Mouse (Mus musculus) layer of hippocampus, postnatal 36 days (tissue): Measurements from ENCODE around the gene Uxs1. TPM values are rescaled to one million over a fixed set of nuclear protein-coding genes. Genes with fewer than 3 reads are reported as not detected.

Source experiments
- DNase-seq, 2 experiments: peaks; one replicate each; pipeline ENCODE4 v3.0.0; 2022
- total RNA-seq, 2 experiments: library from RNA; stranded (reverse); gene quantifications; 2 replicates each; pipeline ENCODE4 v1.2.3; 2021

Uxs1 gene
- total RNA-seq: 10 to 100 TPM; 42.9 to 49.4 TPM

DNA sequence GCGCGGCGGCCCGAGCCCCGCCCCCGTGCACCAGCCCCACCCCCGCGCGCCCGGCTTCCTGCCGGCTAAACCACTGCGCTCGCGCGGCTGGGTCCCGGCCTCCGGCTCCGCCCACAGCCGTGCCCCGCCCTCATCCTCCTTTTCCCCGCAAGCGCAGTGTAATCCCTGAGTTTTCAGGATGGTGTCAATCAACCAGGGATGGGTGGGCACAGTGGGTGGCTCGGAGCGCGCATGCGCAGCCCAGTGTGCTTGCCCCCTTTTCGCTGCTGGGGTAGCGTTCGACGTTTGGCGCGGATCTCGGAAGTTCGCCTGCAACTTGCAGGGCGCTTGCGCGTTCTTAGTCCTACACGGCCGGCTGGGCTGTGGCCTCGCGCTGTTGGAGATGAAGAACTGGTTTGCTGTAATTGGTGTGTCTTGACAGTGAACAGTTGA is at the start of gene Uxs1:
Gene Uxs1 (minus strand): TSS at position 38 of the 432 bp plus-strand sequence.
- peak; percentile 99 for DNase-seq

DNA sequence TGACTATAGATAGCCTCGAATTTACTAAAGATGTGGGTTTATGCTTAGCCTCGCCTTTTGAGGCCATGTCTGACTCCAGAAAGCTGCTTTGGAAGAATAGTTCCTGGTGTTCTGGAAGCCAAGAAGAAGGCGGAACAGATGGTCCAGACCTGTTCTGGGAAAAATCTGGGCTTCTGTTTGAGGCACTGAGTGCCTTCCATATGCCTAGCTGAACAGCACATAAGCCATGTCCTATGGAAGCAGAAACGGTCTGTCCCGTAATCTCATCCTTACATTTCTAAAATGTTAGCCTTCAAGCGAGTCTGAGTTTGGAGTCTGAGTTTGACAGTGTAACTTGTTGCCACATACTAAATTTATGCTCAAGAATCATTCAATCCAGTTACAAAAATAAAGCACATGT is 49.6 kb upstream of the Uxs1 start:
- DNase-seq: peak; percentile 8 to 31

DNA sequence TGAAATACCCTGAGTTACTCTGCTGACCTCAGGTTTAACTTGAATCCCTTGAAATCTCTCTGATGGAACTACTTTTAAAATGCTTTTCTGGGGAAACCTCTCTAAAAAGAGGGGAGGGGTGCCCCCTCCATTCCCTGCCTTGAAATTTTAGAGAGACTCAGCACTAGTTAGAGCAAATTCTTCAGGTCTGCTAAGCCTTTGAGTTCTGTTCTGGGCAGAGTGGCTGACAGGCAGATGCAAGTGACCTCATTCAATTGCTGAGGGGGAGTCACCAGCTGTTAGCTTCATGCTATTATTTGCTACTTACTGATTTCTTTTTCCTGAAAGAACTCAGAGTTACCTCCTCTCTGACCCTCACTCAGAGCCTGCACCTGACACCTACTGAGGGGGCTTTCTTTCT is 43.5 kb upstream of the Uxs1 start:
- no peak for DNase-seq

DNA sequence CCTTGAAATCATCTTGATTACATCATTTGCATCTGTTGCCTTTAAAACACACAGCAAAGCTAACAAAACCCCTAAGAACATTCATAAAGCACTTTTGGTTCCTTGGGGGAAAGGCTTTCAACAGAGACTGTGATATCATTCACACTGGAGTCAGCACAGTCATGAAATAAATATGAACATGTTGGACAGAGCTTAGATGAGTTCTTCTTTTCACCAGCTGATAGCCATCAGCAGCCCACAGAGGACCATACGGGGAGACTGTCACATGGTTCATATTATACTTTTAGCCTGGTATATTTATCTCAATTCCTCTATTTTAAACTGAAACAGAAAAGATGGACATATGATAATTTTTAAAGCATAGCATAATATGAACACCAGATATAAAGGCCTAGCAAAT is 40.9 kb upstream of the Uxs1 start:
- no peak for DNase-seq

DNA sequence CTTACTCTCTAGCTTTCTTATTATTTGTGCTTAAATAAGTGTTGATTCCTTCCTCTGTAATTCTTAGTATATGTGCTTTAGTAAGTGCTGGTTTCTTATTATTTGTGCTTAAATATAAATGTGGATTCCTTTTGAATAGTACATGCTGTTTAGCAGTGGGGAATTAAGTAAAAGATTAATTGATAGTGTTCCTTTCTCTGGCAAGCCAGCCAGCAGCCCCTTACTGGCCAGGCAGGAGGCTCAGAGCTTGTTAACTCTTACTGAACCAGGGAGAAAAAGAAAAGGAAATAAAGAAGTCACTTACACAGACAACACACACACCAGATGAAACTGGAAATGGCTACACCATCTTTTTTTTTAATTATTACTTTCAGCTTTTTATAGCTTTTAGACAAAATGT is 37.2 kb upstream of the Uxs1 start:
- DNase-seq: no peak

DNA sequence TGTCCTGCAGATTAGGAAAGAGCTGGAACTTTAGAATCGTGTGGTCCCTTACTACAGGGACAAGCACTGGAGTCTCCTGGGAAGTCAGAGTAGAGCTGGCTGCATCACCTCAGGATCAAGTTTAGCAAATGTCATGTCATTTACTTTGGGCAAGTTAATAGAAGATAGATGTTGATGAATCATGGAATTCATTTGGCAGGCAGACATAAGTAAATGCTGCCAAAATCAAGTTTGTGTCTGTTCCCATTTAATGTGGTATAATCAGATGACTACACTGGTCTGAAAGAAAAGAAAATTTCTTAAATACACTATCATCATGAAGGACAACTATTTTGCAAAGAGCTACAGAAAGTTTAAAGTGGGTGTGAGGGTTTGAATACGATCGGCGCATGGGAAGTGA is 35.0 kb upstream of the Uxs1 start:
- peak in 1 of 2 experiments; percentile 24 for DNase-seq

DNA sequence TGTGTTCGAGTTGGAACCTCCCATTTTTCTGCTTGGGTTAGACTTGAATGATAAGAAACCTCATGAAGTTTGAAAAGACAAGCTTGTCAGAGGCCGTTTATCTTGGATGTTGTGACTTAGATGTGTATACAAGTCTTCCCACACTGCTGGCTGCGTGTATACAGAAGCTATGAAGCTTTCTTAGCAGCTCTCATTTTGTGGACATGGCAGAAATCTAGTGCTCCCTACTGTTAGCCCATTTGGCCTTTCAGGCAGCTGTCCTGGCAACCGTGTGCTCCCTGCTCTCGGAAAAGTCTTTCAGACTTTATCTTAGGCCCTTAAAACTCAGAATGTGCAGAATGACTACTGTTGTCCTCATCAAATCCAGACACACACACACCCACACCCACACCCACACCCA is 31.4 kb upstream of the Uxs1 start:
- no peak for DNase-seq

DNA sequence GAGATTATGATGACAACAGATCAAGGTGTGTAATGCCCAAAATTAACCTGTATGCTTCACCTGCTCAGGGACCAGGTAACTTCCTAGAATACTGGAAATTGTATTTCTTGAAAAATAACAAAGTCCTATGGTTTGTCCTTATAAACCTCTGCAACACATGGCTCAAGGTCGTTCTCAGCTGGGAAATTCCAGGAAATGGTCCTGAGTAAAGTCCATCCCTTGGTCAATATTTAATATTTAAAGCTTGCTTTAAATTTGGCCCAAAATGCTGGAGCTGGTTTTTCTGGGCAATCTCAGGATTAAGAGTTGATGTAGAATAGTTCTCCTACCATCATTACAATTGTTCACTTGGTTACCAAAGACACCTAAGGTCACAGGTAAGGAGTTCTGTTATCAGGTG is 30.1 kb upstream of the Uxs1 start:
- no peak for DNase-seq

DNA sequence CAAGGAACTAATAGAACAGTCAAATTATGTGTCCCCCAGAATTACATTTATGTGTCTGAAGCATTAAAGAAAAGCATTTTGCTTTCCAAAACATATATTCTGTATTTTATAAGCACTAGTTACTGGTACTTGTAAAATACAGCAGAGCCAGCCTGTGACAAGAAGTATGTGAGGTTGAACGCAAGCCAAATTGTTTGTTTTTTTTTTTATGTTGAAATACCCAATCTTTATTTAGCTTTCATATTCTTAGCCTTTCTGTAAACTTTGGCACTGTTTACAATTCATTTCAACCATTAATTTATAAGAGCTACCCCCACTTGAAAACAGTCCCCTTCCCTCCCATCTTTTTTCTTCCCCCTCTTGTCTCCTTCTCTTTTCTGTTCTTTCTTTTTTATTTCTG is 28.0 kb upstream of the Uxs1 start:
- DNase-seq: no peak

DNA sequence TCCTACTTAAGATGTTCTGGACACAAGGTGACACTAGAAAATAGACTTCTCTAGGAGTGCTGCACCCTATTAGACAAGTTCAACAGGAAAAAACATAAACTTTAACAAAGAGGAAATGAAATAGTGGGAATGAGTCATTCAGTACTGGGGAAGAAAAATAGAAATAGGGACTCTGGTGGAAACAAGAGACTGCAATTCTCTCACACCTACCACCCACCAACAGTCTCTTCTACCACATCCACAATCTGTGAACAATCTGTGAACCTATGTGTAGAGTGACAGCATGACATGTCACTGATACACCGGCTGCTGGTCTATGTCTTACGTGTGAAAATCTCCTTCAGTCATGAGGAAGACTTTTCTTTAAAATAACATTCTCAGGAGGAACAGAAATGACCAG is 15.8 kb upstream of the Uxs1 start:
- no peak for DNase-seq

DNA sequence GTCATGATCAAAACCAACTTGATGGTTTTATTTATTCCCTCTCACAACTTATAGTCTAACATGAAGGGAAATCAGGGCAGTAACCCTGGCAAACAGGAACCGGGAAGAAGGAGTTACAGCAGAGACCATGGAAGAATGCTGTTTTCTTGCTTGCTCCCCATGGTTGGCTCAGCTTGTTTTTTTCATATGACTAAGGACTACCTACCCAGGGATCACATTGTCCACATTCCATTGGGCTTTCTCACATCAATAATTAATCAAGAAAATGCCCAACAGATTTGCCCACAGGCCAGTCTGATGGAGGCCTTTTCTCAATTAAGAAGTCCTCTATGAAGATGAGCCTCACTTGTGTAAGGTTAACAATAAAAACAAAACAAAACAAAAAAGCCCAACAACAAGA is 9.6 kb upstream of the Uxs1 start:
- DNase-seq: no peak

DNA sequence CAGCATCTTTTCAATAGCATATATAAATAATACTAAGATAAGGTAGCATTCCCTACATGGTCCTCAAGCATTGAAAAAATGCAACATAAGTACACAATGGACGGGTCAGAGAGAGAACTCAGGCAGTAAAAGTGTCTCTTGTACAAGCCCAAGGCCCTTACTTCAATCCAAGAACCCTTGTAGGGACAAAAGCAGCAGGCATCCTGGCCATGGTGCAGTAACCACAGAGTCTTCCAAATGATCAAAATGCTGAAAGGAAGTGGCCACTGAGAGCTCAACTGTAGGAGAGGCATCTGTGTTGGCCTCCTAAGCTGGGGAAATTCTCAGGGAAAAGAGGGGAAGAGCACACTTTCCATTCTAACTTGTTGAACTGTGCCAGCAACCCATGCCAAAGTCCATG is 2.5 kb upstream of the Uxs1 start:
- no peak for DNase-seq

DNA sequence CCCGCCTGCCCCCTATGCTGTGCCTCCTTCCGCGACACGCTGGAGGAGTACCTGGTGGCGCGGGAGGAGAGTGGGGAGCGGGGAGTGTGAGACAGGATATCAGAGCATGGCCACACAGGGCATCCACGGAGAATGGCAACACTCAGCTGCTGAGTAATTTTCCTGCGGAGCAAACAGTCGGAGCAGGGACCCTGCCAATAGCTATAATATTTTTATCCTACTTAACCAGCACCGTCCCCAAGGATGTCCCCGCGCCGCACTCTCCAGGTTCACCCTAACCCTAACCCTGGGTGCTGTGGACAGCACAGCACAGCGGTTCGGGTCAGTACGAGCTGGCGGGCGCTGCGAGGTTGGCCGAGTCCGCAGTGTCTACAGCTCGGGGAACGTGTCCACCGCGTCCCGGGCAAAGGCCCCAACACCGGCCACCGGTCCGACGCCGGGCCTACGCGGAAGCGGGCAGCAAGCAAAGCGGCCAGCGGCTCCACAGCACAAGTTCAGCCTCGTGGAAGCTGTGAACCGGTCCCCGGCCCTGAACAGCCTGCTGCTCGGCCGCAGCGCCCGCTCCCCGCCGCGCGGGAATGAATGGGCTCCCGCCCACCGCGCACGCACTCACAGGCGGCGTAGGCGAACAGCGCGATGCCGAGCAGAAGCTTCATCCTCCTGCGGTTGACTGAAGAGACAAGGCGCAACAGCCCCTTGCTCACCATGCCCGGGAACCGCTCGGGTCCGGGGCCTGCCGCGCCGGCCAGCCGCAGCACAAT is 418 bp downstream of the Uxs1 start:
- peak in 1 of 2 experiments; percentile 24 for DNase-seq

DNA sequence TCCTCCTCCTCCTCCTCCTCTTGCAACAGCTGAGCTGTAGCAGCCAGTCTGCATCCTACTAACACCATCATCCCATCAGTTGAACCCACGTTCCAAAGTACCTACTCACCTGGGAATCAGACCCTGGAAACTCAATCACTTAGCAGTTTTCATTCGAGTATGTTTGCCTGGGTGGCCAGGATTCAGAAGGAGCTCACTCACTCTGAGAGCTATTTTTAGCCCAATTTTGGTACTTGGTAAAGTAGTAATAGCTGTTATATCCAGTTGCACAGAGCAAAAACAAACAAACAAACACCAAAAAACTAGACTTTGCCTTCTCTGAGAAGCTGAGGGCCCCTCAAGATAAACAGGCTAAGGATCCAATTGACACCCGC is 985 bp downstream of the Uxs1 start:
- no peak for DNase-seq

DNA sequence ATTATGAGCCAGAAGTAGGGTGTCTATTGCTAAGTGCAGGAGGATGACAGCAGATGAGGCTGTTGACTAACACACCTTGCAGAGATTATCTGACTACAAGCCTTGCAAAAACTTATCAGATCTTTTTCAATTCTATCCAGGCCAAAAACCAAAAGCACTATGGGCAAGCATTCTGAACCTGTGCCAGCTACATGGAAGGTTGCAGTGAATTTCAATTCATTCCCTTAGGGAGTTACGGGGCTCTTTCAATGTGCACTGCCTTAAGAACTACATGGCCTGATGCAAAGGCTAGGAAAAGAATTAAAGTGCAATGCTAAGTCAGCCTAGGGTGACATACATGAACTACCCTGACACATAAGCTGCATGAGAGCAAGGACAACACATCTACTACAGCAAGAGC is 4.2 kb downstream of the Uxs1 start:
- DNase-seq: no peak

DNA sequence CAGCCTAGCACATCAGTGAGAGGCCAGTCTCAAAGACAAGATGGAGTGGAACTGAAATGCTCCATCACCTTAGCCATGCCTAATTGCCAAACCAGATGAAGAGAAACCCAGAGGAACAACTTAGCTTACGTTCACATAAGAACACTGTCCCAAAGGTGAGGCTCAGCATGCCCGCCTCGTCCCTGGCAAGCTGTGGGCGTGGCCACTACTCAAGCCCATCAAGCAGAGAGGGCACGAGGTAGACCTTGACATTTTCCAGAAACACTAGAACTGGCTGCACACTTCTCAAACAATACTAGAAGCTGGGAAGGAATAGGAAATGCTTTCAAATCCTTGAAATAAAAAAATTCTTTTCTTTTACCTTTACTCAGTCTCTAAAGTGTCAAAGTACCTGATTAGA is 5.0 kb downstream of the Uxs1 start:
- DNase-seq: no peak

DNA sequence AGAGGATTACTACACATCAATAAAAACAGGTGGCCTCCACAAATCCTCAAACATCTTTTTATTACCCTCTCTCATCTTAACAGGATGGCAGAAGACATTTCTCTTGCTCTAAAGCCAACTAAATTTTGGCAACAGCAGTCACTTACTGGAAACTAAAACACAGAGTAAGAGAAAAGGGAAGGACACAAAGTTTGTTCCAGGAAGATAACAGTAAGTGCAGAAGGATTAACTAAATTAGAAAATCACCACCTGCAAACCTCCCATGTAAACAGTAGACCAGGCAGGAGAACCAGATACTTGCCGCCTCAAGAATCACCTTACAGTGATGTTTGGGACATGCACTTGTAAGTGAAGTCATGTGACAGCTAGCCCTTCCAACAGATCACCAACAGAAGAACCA is 5.8 kb downstream of the Uxs1 start:
- no peak for DNase-seq

DNA sequence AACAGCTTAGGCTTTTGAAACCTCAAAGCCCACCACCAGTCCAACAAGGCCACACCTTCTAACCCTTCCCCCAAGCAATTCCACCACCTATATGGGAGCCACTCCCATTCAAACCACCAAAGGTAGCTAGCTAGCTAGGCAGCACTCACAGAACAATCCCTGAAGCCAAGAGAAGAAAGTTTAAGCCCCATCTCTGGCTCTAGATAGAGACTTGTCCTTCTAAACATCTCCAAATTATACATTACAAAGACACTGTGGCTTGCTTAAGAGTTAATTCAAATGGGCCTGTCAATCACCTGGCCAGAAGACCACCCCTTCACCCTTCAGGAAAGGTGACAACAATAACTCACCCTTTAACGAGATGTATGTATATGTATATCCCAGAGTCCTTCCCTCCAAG is 7.0 kb downstream of the Uxs1 start:
- no peak for DNase-seq

DNA sequence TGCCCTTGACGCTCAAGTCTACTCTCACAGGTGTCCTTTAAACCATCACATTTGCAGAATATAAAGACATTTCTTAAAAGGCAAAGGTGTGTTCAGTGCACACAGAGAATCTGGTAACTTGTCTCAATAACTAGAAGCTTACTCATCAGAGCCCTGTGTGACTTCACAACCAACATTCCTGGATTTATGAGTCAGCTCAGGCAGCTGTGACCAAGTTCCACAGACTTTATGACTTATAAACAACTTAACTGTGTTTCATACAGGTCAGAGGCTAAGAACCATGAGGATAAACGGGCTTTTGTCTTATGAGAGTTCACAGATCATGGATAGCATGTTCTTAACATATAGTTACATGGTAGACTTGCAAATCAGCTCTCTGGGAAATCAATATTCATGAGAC is 8.5 kb downstream of the Uxs1 start:
- DNase-seq: no peak

DNA sequence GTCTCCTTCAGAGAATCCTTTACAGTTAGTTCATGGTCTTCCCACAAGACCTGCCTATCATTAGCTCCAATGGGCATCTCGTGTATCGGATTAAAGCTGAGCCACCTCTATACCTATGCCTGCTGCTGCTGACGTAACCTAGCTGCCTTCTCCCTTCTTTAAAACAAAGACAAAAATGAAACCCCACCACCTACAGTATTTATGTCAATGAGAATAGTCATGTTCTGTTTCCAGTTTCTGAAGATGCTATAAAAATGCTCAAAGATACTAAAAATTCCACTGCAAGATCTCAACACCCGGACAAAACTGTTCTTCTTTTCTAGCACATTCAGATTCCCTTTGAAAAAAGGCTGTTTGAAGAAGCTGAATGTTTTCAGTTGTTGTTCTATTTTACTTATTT is 9.2 kb downstream of the Uxs1 start:
- DNase-seq: no peak

DNA sequence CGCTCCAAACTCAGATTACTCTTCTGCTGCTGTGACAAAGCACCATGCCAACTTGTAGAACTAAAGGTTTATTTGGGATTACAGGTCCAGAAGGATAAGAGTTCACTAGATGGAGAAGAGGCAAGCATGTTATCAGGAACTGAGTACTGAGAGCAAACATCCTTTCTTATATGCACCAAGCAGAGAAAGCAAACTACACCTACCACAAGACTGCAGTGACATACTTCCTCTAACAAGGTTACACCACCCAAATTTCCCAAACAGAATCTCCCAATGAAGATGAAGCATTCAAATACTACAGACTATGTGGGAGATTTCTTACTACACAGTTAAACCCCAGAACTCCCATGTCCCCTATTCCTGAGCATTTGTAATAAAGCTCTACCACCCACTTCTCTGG is 15.8 kb downstream of the Uxs1 start:
- no peak for DNase-seq

DNA sequence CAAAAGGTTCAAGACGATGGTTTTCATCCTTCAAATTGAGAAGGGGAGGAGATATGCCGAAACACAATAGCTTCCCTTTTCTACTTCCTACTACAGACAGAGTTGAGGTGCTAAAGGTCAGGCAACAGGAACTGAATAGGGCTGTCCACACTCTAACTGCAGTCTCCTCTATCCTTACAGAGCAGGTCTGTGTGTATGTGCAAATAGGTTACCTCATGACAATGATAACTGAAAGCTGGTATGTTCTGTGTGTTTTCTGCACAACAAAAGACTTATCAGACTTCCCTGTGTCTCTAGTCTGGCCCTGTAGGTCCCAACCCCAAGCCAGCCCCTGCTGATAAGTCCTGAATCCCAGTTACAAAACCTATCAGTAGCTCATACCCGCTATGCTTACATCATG is 16.5 kb downstream of the Uxs1 start:
- no peak for DNase-seq

DNA sequence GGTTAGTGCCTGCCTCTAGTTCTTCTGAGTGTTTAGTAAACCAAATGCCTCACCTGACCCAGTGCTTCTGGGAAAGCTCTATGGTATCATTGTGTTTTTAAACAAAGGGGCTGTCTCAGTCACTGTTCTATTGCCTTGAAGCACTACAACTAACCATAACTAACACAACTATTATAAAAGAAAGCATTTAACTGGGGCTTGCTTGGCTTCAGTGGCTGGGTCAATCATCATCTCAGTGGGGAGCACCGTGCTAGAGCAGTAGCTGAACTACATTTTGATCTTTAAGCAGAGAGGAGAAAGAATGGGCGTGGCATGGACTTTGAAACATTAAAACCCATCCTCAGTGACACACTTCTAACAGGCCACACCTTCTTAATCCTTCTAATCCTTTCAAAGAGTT is 18.2 kb downstream of the Uxs1 start:
- DNase-seq: no peak

DNA sequence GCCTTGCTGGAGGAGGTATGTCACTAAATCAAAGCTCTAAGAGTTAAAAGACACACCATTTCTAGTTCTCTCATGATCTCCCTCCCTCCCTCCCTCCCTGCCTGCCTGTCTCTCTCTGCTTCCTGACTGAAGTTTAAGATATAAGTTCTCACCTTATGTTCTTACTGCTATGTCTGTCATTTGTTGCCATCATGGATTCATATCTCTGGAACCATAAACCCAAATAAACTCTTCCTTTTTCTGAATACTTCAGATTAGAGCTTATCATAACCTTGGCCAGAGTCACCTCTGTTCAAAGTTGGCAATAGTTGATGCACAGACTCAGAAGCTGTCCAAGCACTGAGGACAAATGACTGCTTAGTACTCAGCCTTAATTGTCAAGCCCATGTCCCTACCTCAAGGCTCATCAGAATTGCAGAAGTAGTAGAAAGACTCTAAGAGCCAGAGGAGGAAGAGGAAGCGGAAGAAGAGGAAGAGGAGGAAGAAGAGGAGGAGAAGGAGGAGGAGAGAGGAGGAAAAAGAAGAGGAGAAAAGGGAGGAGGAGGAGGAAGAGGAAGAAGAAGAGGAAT is 23.6 kb downstream of the Uxs1 start:
- no peak for DNase-seq

DNA sequence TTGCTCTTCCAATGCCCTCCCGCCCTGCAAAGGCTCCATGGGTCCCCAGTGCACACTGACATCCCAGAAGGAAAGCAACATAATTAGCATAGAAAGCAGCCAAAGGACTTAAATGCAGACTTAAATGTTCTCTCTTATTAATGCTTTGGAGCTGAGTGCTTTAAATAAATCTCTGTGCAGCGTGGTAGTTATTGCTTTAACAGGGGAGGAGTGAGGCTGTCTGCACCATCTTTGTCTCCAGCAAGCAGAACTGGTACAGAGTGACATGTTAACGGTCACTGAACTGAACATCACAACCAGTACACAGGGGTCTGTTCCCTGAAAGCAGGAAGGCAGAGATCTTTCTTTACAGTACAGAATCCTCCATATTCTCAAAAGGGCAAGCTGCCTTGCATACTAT is 29.6 kb downstream of the Uxs1 start:
- no peak for DNase-seq
